Mouse (Mus musculus) adrenal gland, postnatal 36 days (tissue): ENCODE results near the gene St3gal3. TPM values are rescaled to one million over a fixed set of nuclear protein-coding genes. Genes with fewer than 3 reads are reported as not detected.

Source experiments
- DNase-seq, 2 experiments: peaks; one replicate each; pipeline ENCODE4 v3.0.0; 2021; ENCODE audit warnings: mixed read lengths in 1 of 2
- total RNA-seq, 2 experiments: library from RNA; stranded (reverse); gene quantifications; 2 replicates each; pipeline ENCODE4 v1.2.3; 2021

St3gal3 gene
- total RNA-seq, 2 experiments from 2014 or later: 30.4 to 33.7 TPM

GRCm38 (mm10) chr4:118053904-118054303, 80.8 kb downstream of the St3gal3 start:
- DNase-seq: no peak

- no peak for DNase-seq
These were observed 85.0 kb downstream of the St3gal3 start for GRCm38 (mm10) chr4:118049606-118050302.

GRCm38 (mm10) chr4:118044510-118044909, 90.2 kb downstream of the St3gal3 start:
- no peak for DNase-seq

- peak; percentile 24 to 60 for DNase-seq
These were observed 91.2 kb downstream of the St3gal3 start for GRCm38 (mm10) chr4:118043331-118044002.

GRCm38 (mm10) chr4:118042671-118043320, 91.9 kb downstream of the St3gal3 start:
- DNase-seq: peak in 1 of 2 experiments; percentile 20

- no peak for DNase-seq
These were observed 93.6 kb downstream of the St3gal3 start for GRCm38 (mm10) chr4:118041145-118041544.

GRCm38 (mm10) chr4:118040650-118041049, 94.1 kb downstream of the St3gal3 start:
- DNase-seq: no peak

- no peak for DNase-seq
These were observed 94.8 kb downstream of the St3gal3 start for GRCm38 (mm10) chr4:118039964-118040363.

- no peak for DNase-seq
These were observed 96.7 kb downstream of the St3gal3 start for GRCm38 (mm10) chr4:118038023-118038422.

- DNase-seq: no peak
These were observed 97.3 kb downstream of the St3gal3 start for GRCm38 (mm10) chr4:118037406-118037805.

GRCm38 (mm10) chr4:118036531-118036930, 98.2 kb downstream of the St3gal3 start:
- DNase-seq: no peak

- DNase-seq: no peak
These were observed 99.6 kb downstream of the St3gal3 start for GRCm38 (mm10) chr4:118035090-118035489.

- DNase-seq: no peak
These were observed 101.7 kb downstream of the St3gal3 start for GRCm38 (mm10) chr4:118033026-118033425.

- no peak for DNase-seq
These were observed 102.9 kb downstream of the St3gal3 start for GRCm38 (mm10) chr4:118031776-118032170.

- peak in 1 of 2 experiments; percentile 23 for DNase-seq
These were observed 103.5 kb downstream of the St3gal3 start for GRCm38 (mm10) chr4:118031132-118031775.

GRCm38 (mm10) chr4:118030330-118030729, 104.4 kb downstream of the St3gal3 start:
- DNase-seq: no peak

- no peak for DNase-seq
These were observed 104.8 kb downstream of the St3gal3 start for GRCm38 (mm10) chr4:118029892-118030291.

- no peak for DNase-seq
These were observed 105.7 kb downstream of the St3gal3 start for GRCm38 (mm10) chr4:118028994-118029393.

- no peak for DNase-seq
These were observed 108.8 kb downstream of the St3gal3 start for GRCm38 (mm10) chr4:118025931-118026330.

- DNase-seq: no peak
These were observed 109.3 kb downstream of the St3gal3 start for GRCm38 (mm10) chr4:118025381-118025780.

- DNase-seq: no peak
These were observed 111.9 kb downstream of the St3gal3 start for GRCm38 (mm10) chr4:118022811-118023210.

- DNase-seq: no peak
These were observed 112.3 kb downstream of the St3gal3 start for GRCm38 (mm10) chr4:118022406-118022805.

- no peak for DNase-seq
These were observed 115.1 kb downstream of the St3gal3 start for GRCm38 (mm10) chr4:118019640-118020039.
